Mouse (Mus musculus) liver, embryonic 12.5 days (tissue): ENCODE data around the gene Rgl1. TPM values are rescaled to one million over a fixed set of nuclear protein-coding genes. Genes with fewer than 3 reads are reported as not detected.
"Not testable (repeated sequence)": the region's sequence is repeated elsewhere in the genome, so short reads cannot be mapped to it uniquely, and the experiment has no call there.

Source experiments
- ATAC-seq: fragments of 200-750 bp; cut with Nextera tagmentation; 2 replicates; pipeline ENCODE4 v1.8.0; 2017; ENCODE audit warnings: moderate number of reproducible peaks, mild to moderate bottlenecking, moderate library complexity
- H3K27ac ChIP-seq: fragments of 300-500 bp; sonication (generic); 2 replicates; pipeline ENCODE4 v1.5.1; 2016; ENCODE audit warnings: mild to moderate bottlenecking
- H3K27me3 ChIP-seq: fragments of 300-500 bp; sonication (generic); replicated peaks from 2 replicates; pipeline ENCODE4 v1.6.1; 2016; ENCODE audit warnings: mild to moderate bottlenecking, moderate library complexity
- H3K36me3 ChIP-seq: fragments of 300-500 bp; sonication (generic); 2 replicates; pipeline ENCODE4 v1.6.1; 2016; ENCODE audit warnings: mild to moderate bottlenecking, moderate library complexity
- H3K4me1 ChIP-seq: fragments of 300-500 bp; sonication (generic); 2 replicates; pipeline ENCODE4 v1.6.1; 2016
- H3K4me2 ChIP-seq: fragments of 300-500 bp; sonication (generic); 2 replicates; pipeline ENCODE4 v1.6.1; 2016; ENCODE audit warnings: mild to moderate bottlenecking, moderate library complexity
- H3K4me3 ChIP-seq: fragments of 300-500 bp; sonication (generic); 2 replicates; pipeline ENCODE4 v1.5.1; 2016; ENCODE audit warnings: mild to moderate bottlenecking, moderate library complexity
- H3K9ac ChIP-seq: fragments of 300-500 bp; sonication (generic); 2 replicates; pipeline ENCODE4 v1.6.1; 2016; ENCODE audit warnings: mild to moderate bottlenecking, moderate library complexity
- H3K9me3 ChIP-seq: fragments of 300-500 bp; sonication (generic); replicated peaks from 2 replicates; pipeline ENCODE4 v1.6.1; 2016; ENCODE audit warnings: mild to moderate bottlenecking, moderate library complexity
- WGBS: fragments of 180-500 bp; shearing (Covaris S2); methylation state at CpG from one replicate; pipeline ENCODE4 v1.1.7; 2016; ENCODE audit not compliant: insufficient replicate concordance; 5-methylcytosine and 5-hydroxymethylcytosine counted together
- polyA plus RNA-seq: library from polyadenylated mRNA; unstranded; fragments of >200 nt; fragmentation: Nextera tagmentation; extraction: Ambion mirVana; gene quantifications from 2 replicates; pipeline ENCODE4 v1.2.1, GENCODE M21; 2016

The Rgl1 gene
- polyA plus RNA-seq, 1 experiment from 2014 or later: 12.5 TPM

DNA sequence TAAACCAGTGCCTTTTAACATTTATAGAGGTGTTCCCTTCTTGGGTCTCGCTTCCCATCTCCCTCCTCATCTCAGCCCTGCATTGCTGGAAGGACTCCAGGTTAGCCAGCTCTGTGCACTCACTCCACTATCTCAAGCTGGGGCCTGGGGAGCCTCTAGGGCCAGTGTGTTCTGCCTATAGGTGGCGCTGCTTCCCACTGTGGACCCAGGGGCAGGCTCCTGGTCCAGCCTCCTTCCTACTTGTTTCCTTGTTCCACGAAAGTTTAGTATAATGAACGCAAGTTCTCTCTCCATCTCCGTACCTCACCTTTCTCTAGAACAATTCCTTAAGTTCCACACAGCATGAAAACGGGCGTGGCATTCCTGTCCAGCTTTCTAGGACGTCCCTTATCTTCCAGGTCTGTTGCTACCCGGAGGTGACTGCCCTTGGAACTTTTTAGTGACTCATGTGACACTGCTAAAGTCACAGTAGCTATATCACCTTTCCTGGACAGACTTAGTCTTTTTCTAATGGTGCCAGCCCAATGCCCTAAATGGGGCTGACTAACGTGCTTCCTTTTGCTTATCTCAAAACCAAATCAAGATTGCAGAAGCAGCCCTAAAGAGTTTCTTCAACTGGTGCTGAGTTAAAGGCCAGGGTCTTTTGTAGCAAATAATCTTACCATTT is 13.1 kb upstream of the Rgl1 start:
- Histone ChIP-seq H3K9ac (no peak overlapping the region), H3K4me1 (peaks cover 9% of the 10 kb centered on the region), H3K36me3 (peaks cover 27% of the 10 kb centered on the region), H3K4me2 (0 out of 2 replicates have a peak overlapping the region, but pooled peaks have one; percentile 20), H3K9me3 (no peaks in the 10 kb centered on the region), H3K4me3 (no peak overlapping the region), H3K27me3 (no peaks in the 10 kb centered on the region), H3K27ac (no peak overlapping the region)
- 24% methylated on average over 10 of the region's 10 CpGs for WGBS
- peak; percentile 83 for ATAC-seq

DNA sequence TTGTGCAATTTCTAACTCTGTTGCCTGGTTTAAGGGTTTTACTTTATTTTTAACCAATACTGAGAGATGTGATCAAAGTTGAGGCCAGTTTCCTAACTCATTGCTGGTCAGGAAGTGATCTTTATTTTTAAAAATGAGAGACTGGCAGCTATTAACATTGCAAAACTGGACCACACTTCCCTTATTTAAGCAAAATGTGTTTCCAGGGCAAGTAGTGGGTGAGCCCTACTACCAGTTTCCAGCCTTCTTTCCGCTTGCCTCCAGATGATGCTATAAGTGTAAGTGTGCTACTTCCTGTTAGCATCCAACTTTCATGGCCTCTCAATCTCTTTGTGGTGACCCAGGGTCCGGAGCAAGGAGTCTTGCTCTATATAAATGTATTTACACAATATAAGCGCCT is 8.4 kb upstream of the Rgl1 start:
- not testable (repeated sequence) for H3K9ac ChIP-seq, H3K4me3 ChIP-seq, H3K9me3 ChIP-seq, H3K4me2 ChIP-seq, ATAC-seq, H3K4me1 ChIP-seq, H3K27ac ChIP-seq, H3K27me3 ChIP-seq
- H3K36me3 ChIP-seq: peaks cover 71% of the 10 kb centered on the region
- 83% methylated on average over 3 of the region's 3 CpGs for WGBS

DNA sequence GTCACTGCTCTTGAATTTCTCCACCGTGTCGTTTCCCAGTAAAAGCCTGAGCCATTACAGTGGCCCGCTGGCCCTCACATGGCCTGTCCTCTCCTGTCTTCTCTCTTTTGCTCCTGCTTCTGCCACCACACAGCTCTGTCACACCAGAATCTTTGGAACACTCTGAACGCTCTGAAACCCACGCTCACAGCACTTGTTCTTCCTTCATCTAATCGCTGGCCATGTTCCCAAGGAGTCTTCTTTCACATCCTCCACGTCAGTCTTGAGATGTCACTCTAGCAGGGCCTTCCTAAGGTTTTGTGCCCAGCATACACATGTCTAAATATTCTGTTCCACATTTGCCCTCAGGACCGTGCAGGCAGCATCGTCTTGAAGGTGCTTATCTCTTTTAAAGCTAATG is 4.9 kb upstream of the Rgl1 start:
- Histone ChIP-seq H3K9me3 (no peaks in the 10 kb centered on the region), H3K36me3 (peaks cover 72% of the 10 kb centered on the region)
- ATAC-seq: no peak

DNA sequence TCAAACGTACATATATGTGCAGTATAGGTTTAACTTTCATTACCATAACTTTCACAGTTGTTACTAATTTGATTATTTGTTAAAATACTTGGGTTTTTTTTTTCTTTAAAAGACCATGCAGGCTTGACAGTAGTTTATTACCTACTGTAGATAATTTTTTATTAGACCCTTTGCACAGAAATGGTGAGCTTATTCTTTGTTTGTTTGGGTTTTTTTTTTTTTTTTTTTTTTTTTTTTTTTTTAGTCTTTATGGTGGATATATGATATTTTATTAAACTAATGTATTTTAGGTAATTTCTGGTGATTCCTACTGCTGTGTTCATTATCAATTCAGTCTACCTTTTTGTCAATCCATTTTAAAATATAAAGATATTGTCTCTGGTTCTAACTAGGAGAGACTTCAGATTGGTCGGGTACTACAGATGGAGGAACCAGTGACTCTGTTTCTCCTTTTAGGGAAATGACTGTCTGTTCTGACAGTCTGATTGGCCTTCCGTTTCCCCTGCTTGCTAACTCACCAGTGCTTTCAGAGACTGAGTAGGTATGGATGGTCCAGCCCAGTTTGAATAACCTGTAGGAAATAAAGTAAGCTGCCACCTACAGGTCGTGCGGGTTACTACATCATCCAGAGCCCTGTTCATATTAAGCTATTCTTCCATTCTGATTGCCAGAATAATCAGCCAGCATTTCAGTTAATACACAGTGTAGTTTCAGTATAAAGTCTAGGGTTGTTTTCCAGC is 1.8 kb upstream of the Rgl1 start:
- H3K27me3 ChIP-seq: peaks cover 27% of the 10 kb centered on the region
- peaks cover 11% of the 10 kb centered on the region for H3K4me1 ChIP-seq
- no peaks in the 10 kb centered on the region for H3K9me3 ChIP-seq
- peak overlapping the region; percentile 79 for H3K4me3 ChIP-seq
- H3K36me3 ChIP-seq: peaks cover 41% of the 10 kb centered on the region
- ATAC-seq: peak; percentile 69
- no peak overlapping the region for H3K27ac ChIP-seq
- peak overlapping the region; percentile 93 for H3K9ac ChIP-seq
- WGBS: 9% methylated on average over 5 of the region's 5 CpGs
- H3K4me2 ChIP-seq: peak overlapping the region; percentile 95

More for the DNA sequence above, 4.9 kb upstream of the Rgl1 start:
- no peak overlapping the region for H3K4me2 ChIP-seq
- no peak overlapping the region for H3K27ac ChIP-seq
- no peak overlapping the region for H3K4me3 ChIP-seq
- WGBS: 85% methylated on average over 9 of the region's 9 CpGs
- no peak overlapping the region for H3K9ac ChIP-seq
- H3K4me1 ChIP-seq: peaks cover 5% of the 10 kb centered on the region
- H3K27me3 ChIP-seq: peaks cover 2% of the 10 kb centered on the region

DNA sequence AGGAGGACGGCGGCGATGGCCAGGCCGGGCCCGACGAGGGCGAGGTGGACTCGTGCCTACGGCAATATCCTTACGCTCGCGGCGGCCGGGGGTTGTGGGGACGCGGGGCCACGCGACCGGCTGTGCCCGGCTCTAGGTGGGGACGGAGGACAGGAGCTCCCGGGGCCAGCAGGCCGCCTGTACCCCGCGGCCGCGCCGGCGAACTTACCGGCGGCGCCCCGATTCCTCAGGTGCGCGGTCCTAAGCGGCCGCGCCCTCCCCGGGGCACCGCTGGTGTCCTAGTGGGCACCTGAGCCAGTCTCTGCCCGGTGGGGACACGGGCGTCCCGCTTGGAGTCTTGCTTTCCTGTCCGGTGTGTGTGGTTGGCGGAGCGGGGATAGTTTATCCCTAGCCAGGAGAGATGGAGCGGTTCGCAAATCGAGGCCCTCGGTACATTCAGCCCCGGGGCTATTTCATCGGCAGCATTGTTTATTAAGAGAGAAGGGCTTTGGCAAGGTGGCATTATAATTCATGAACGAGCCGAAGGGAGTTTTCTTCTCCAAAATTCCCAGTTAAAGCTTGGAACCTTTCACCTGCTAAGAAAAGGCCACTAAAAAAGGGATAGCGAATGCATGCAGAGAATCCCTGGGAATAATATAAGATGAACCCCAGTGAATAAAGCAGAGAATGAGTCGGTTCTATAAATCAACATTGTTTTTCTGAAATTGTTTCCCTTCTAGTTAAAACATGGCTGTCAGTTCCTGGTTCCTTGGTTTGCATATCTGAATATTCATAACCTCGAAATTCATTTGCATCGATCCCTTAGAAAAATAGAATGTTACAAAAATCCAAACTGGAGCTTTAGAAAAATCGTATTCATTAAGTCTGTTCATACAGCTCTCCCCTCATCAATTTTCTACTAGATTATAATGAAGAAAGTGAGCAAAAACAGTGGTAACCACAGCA is 925 bp upstream of the Rgl1 start:
- Histone ChIP-seq H3K4me2 (peak overlapping the region; percentile 95), H3K36me3 (peaks cover 33% of the 10 kb centered on the region), H3K4me3 (peak overlapping the region; percentile 79), H3K27me3 (peaks cover 27% of the 10 kb centered on the region), H3K4me1 (peaks cover 11% of the 10 kb centered on the region), H3K9ac (peak overlapping the region; percentile 93), H3K27ac (peak overlapping the region; percentile 83), H3K9me3 (no peaks in the 10 kb centered on the region)
- ATAC-seq: peak; percentile 74
- WGBS: 1% methylated on average over 60 of the region's 60 CpGs

DNA sequence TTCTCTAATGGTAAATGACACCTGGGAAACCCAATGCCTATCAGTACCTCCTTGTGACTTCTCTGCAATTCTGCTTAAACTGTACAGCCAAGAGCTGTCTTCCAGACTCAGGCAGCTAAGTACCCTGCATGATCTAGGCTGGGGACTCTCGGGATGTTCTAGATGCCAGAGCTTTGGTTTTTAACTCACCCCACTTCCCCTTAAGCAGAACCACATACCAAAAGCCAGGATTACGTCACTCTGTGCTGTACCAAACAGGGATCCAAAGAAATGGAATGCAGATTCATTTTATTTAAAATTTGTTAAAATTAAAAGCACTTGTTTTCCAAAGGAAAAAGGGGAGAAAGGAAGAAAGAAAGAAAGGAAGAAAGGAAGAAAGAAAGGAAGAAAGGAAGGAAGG is 4.4 kb downstream of the Rgl1 start:
- H3K36me3 ChIP-seq: no peaks in the 10 kb centered on the region
- no peak overlapping the region for H3K27ac ChIP-seq
- H3K27me3 ChIP-seq: peaks cover 29% of the 10 kb centered on the region
- 47% methylated on average over 2 of the region's 2 CpGs for WGBS
- H3K9me3 ChIP-seq: no peaks in the 10 kb centered on the region
- no peak for ATAC-seq
- H3K4me2 ChIP-seq: no peak overlapping the region
- H3K4me3 ChIP-seq: no peak overlapping the region
- peaks cover 8% of the 10 kb centered on the region for H3K4me1 ChIP-seq
- no peak overlapping the region for H3K9ac ChIP-seq

DNA sequence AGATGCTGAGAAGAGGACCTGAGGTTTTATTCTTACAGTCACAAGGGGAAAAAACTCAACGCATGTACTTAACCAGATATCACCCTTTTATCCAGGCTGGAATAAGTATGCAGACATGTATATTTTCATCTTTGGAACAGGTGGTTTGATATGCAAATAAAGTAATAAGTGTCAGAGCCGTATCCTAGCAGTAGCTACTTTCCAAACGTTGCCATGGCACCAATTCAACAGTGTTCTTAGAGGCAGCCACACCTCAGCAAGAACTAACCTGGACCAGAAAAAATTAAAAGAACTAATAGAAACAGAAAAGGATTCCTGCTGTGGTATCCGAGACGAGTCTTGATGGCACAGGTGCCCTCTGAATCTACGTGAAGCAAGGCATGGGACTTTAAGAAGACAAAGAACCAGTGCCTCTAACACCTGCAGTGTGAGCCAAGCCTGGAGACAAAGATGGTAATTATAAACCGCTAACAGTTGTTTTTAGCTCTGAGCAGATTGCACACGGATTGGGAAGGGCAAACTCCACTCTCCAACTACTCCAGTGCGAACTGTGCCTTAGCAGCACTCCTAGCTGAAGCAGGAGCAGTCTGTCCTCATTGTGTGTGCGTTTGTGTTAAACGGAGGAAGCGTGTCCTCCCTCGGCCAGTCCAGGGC is 15.7 kb downstream of the Rgl1 start, which contains the start of gene Apobec4:
Gene Apobec4, plus strand, starts transcription at position 240 of the 654 bp plus-strand sequence.
- Histone ChIP-seq H3K4me2 (no peak within 1 kb of the TSS), H3K27ac (no peak within 1 kb of the TSS), H3K36me3 (no peaks in the 10 kb centered on the region), H3K27me3 (no peaks in the 10 kb centered on the region), H3K4me3 (no peak within 1 kb of the TSS), H3K4me1 (no peaks in the 10 kb centered on the region), H3K9me3 (no peaks in the 10 kb centered on the region), H3K9ac (no peak within 1 kb of the TSS)
- ATAC-seq: no peak
- 67% methylated on average over 13 of the region's 13 CpGs for WGBS

DNA sequence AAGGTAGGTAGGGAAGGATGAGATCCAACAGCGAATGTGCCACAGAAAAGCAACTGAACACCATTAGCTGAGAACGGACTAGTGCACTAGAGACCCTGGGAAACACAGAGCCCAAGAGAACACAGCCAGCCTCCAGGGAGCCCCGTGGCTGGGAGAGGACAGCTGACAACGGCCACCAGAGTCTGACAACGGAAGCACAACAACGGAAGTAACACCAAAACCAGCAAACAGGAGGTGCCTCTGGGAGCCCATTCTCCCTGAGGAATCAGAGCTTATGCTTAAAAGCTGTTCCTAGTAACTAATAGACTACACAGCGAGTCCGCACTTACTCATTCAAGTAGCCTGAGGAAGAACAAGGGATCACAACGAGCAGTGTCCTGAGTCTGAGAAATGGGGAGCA is 16.9 kb downstream of the Rgl1 start:
- no peak overlapping the region for H3K27ac ChIP-seq
- no peak overlapping the region for H3K4me2 ChIP-seq
- H3K4me3 ChIP-seq: no peak overlapping the region
- 46% methylated on average over 9 of the region's 9 CpGs for WGBS
- H3K9ac ChIP-seq: no peak overlapping the region
- no peaks in the 10 kb centered on the region for H3K4me1 ChIP-seq
- no peaks in the 10 kb centered on the region for H3K36me3 ChIP-seq
- H3K9me3 ChIP-seq: no peaks in the 10 kb centered on the region
- H3K27me3 ChIP-seq: no peaks in the 10 kb centered on the region
- ATAC-seq: no peak

DNA sequence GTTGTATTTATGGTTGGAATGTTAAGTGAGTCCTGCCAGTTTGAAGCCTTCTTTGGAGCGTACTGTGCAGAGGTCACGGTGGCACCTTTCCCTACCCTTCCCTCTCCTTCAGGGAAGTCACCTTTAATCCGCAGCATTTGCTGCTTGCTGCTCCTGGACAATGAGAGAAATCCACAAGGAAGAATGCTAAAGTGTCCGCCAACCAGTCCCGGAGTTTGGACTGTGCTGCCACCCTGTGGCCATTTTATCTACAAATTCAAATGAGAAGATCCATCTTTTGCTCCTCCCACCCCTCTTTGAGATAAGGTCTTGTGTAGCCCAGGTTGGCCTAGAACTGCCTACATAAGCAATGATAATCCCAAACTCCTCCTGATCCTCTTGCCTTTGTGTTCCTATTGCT is 19.7 kb downstream of the Rgl1 start:
- ATAC-seq: no peak
- 14% methylated on average over 5 of the region's 5 CpGs for WGBS
- no peaks in the 10 kb centered on the region for H3K9me3 ChIP-seq

DNA sequence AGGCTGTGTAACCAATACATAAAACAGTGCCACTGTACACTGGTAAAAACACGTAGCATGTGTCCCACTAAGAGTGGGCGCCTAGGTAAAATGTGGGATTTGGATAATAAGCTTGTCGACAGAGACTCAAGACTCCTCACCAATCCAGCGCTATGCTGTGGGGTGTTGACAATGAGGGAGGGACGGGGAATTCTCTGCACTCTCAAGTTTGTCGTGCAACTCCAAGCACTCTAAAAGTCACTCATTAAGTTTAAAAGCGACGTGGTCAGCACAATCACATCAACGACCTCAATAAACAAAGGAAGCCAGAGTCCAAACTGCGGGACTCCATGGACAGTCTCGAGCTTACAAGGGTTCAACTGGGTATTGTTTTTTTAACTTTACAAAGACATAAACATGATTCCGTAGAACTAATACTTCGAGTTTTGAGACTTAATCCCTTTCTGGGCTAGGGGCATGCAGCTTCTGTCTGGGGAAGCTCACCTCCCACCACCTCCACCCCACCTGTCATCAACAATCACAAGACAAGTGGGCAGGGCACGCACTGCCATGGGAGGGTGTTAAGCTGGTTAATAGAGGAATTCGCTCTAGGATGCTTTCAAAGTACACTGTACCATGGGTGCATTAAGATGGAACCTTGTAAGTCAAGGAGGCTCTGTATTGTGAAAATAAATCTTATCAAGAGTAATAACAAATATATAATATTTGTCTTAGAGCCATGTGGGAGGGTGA is 22.9 kb downstream of the Rgl1 start:
- Histone ChIP-seq H3K9ac (no peak overlapping the region), H3K36me3 (no peaks in the 10 kb centered on the region), H3K4me3 (no peak overlapping the region), H3K27ac (no peak overlapping the region), H3K4me2 (no peak overlapping the region), H3K9me3 (no peaks in the 10 kb centered on the region), H3K4me1 (no peaks in the 10 kb centered on the region), H3K27me3 (no peaks in the 10 kb centered on the region)
- no peak for ATAC-seq
- 65% methylated on average over 15 of the region's 15 CpGs for WGBS

More for the DNA sequence above, 19.7 kb downstream of the Rgl1 start:
- H3K4me3 ChIP-seq: no peak overlapping the region
- no peak overlapping the region for H3K27ac ChIP-seq
- H3K27me3 ChIP-seq: no peaks in the 10 kb centered on the region
- no peak overlapping the region for H3K4me2 ChIP-seq
- H3K36me3 ChIP-seq: no peaks in the 10 kb centered on the region
- no peak overlapping the region for H3K9ac ChIP-seq
- H3K4me1 ChIP-seq: no peaks in the 10 kb centered on the region

DNA sequence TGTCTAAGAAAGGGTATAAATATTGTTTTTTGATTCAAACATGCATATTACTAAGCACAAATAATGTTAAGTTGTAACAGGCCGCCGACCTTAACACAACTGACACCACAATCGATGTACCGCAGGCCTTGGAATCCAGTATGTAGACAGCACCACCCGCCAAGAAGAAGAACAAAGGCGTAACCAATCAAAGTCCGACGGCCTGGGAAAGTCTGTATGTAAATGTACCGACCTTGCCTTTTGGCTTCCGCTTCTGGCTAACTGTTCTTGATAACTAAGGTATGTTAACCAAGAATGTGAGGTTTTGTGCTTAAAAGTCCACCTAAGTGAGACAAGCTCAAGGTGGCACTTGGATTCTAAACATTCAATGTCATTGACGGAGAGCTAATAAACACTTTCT is 26.8 kb downstream of the Rgl1 start:
- ATAC-seq: no peak
- no peak overlapping the region for H3K27ac ChIP-seq
- 76% methylated on average over 11 of the region's 11 CpGs for WGBS
- H3K9ac ChIP-seq: no peak overlapping the region
- no peaks in the 10 kb centered on the region for H3K36me3 ChIP-seq
- no peaks in the 10 kb centered on the region for H3K4me1 ChIP-seq
- no peak overlapping the region for H3K4me3 ChIP-seq
- no peaks in the 10 kb centered on the region for H3K27me3 ChIP-seq
- H3K4me2 ChIP-seq: no peak overlapping the region
- no peaks in the 10 kb centered on the region for H3K9me3 ChIP-seq
